Mouse (Mus musculus) erythroblast, embryonic 14.5 days (primary cell): ENCODE data around the gene Plod1. TPM values are rescaled to one million over a fixed set of nuclear protein-coding genes. Genes with fewer than 3 reads are reported as not detected.
A peak's percentile ranks its signal among the peaks of the same experiment; 100 is the strongest.

Experiments
- H3K27me3 ChIP-seq: 2 replicates; pipeline ENCODE4 v1.6.1; 2012; ENCODE audit warnings: inconsistent platforms; ENCODE audit not compliant: control insufficient read depth
- H3K36me3 ChIP-seq: 2 replicates; pipeline ENCODE4 v1.6.1; 2012; ENCODE audit warnings: mild to moderate bottlenecking, inconsistent platforms; ENCODE audit not compliant: control insufficient read depth
- H3K4me1 ChIP-seq: 2 replicates; pipeline ENCODE4 v1.6.1; 2012; ENCODE audit warnings: inconsistent platforms; ENCODE audit not compliant: control insufficient read depth
- H3K4me3 ChIP-seq: replicated peaks from 2 replicates; pipeline ENCODE3; 2012; ENCODE audit warnings: moderate library complexity, mild to moderate bottlenecking, inconsistent platforms
- H3K9me3 ChIP-seq: 2 replicates; pipeline ENCODE4 v1.6.1; 2012; ENCODE audit warnings: low read length, inconsistent platforms, mixed read lengths; ENCODE audit not compliant: control insufficient read depth
- GATA1 ChIP-seq: IDR thresholded peaks from 2 replicates; pipeline ENCODE4 v1.6.1; 2012; ENCODE audit warnings: low read length, inconsistent platforms, mixed read lengths
- TAL1 ChIP-seq: IDR thresholded peaks from 3 replicates; pipeline ENCODE4 v1.6.1; 2012; ENCODE audit warnings: low read length, inconsistent platforms, mixed read lengths
- polyA plus RNA-seq: library from polyadenylated mRNA; stranded (reverse); fragments of >175 nt; gene quantifications from 2 replicates; pipeline ENCODE4 v1.2.3, GENCODE M21; 2012

Plod1 gene
- polyA plus RNA-seq, 1 experiment, result 0.14 TPM

- Histone ChIP-seq H3K9me3 (no peaks in the 10 kb centered on the region), H3K4me1 (peaks cover 31% of the 10 kb centered on the region), H3K4me3 (peak overlapping the region; percentile 78), H3K27me3 (no peaks in the 10 kb centered on the region), H3K36me3 (peaks cover 49% of the 10 kb centered on the region)
- TF ChIP-seq GATA1, result no peak
- no peak for TF ChIP-seq TAL1
Observed at GRCm38 (mm10) chr4:147902906-147903500, 33.6 kb downstream of the Plod1 start.

- TF ChIP-seq GATA1, result no peak
- no peak for TF ChIP-seq TAL1
- H3K4me1 ChIP-seq, result peaks cover 31% of the 10 kb centered on the region
- no peaks in the 10 kb centered on the region for H3K27me3 ChIP-seq
- H3K9me3 ChIP-seq, result no peaks in the 10 kb centered on the region
- peaks cover 74% of the 10 kb centered on the region for H3K36me3 ChIP-seq
- H3K4me3 ChIP-seq, result no peak overlapping the region
Observed at GRCm38 (mm10) chr4:147900452-147900851, 36.1 kb downstream of the Plod1 start.

- Histone ChIP-seq H3K36me3 (peaks cover 86% of the 10 kb centered on the region), H3K4me1 (peaks cover 9% of the 10 kb centered on the region), H3K27me3 (no peaks in the 10 kb centered on the region), H3K4me3 (no peak overlapping the region), H3K9me3 (no peaks in the 10 kb centered on the region)
- no peak for TF ChIP-seq TAL1
- no peak for TF ChIP-seq GATA1
Observed at GRCm38 (mm10) chr4:147897348-147897747, 39.2 kb downstream of the Plod1 start.

GRCm38 (mm10) chr4:147896411-147896810 lies 40.2 kb downstream of the Plod1 start:
- Histone ChIP-seq H3K27me3 (no peaks in the 10 kb centered on the region), H3K9me3 (no peaks in the 10 kb centered on the region), H3K4me3 (no peak overlapping the region), H3K4me1 (peaks cover 7% of the 10 kb centered on the region), H3K36me3 (peaks cover 88% of the 10 kb centered on the region)
- TF ChIP-seq TAL1 (no peak), GATA1 (no peak)

- H3K4me1 ChIP-seq, result peaks cover 6% of the 10 kb centered on the region
Observed at GRCm38 (mm10) chr4:147895815-147896330, 40.7 kb downstream of the Plod1 start.

GRCm38 (mm10) chr4:147890341-147890740 lies 46.2 kb downstream of the Plod1 start:
- H3K36me3 ChIP-seq, result peaks cover 80% of the 10 kb centered on the region
- H3K4me1 ChIP-seq, result no peaks in the 10 kb centered on the region
- no peaks in the 10 kb centered on the region for H3K27me3 ChIP-seq

More at GRCm38 (mm10) chr4:147895815-147896330, 40.7 kb downstream of the Plod1 start:
- Histone ChIP-seq H3K9me3 (no peaks in the 10 kb centered on the region), H3K36me3 (peaks cover 90% of the 10 kb centered on the region), H3K27me3 (no peaks in the 10 kb centered on the region), H3K4me3 (no peak overlapping the region)
- no peak for TF ChIP-seq GATA1
- TF ChIP-seq TAL1, result no peak

GRCm38 (mm10) chr4:147888237-147888636 lies 48.3 kb downstream of the Plod1 start:
- H3K27me3 ChIP-seq, result no peaks in the 10 kb centered on the region
- no peaks in the 10 kb centered on the region for H3K9me3 ChIP-seq
- H3K4me1 ChIP-seq, result no peaks in the 10 kb centered on the region
- H3K36me3 ChIP-seq, result peaks cover 86% of the 10 kb centered on the region
- H3K4me3 ChIP-seq, result no peak overlapping the region
- TF ChIP-seq GATA1 (no peak), TAL1 (no peak)

More at GRCm38 (mm10) chr4:147890341-147890740, 46.2 kb downstream of the Plod1 start:
- Histone ChIP-seq H3K9me3 (no peaks in the 10 kb centered on the region), H3K4me3 (no peak overlapping the region)
- TF ChIP-seq TAL1 (no peak), GATA1 (no peak)

- Histone ChIP-seq H3K4me3 (no peak overlapping the region), H3K36me3 (peaks cover 88% of the 10 kb centered on the region), H3K9me3 (no peaks in the 10 kb centered on the region), H3K4me1 (no peaks in the 10 kb centered on the region), H3K27me3 (no peaks in the 10 kb centered on the region)
- no peak for TF ChIP-seq GATA1
- no peak for TF ChIP-seq TAL1
Observed at GRCm38 (mm10) chr4:147887277-147887676, 49.3 kb downstream of the Plod1 start.

- H3K4me3 ChIP-seq, result no peak overlapping the region
- no peak for TF ChIP-seq TAL1
- no peak for TF ChIP-seq GATA1
- no peaks in the 10 kb centered on the region for H3K4me1 ChIP-seq
- peaks cover 89% of the 10 kb centered on the region for H3K36me3 ChIP-seq
- H3K27me3 ChIP-seq, result no peaks in the 10 kb centered on the region
- H3K9me3 ChIP-seq, result no peaks in the 10 kb centered on the region
Observed at GRCm38 (mm10) chr4:147886158-147886557, 50.4 kb downstream of the Plod1 start.

- H3K4me1 ChIP-seq, result no peaks in the 10 kb centered on the region
- H3K27me3 ChIP-seq, result no peaks in the 10 kb centered on the region
- TF ChIP-seq GATA1 (no peak), TAL1 (no peak)
- H3K4me3 ChIP-seq, result no peak overlapping the region
- no peaks in the 10 kb centered on the region for H3K9me3 ChIP-seq
- H3K36me3 ChIP-seq, result peaks cover 90% of the 10 kb centered on the region
Observed at GRCm38 (mm10) chr4:147884138-147884537, 52.4 kb downstream of the Plod1 start.
